Mouse (Mus musculus): ENCODE data around the gene Rora. TPM values are rescaled to one million over a fixed set of nuclear protein-coding genes. Genes with fewer than 3 reads are reported as not detected.

The Rora gene
- polyA plus RNA-seq, 1 experiment = 4.7 TPM

GRCm38 (mm10) chr9:68823292-68823691, 169.7 kb downstream of the Rora start:
- DNase-seq = no peak
- Histone ChIP-seq H3K4me1 (replicated peaks; ENCODE audit: control insufficient read depth, insufficient read depth, low read length) (no peaks in the 10 kb centered on the region), H3K36me3 (ENCODE audit: control insufficient read depth, insufficient read depth, low read length) (no peaks in the 10 kb centered on the region), H3K4me3 (ENCODE audit: control insufficient read depth, insufficient read depth, low read length) (no peak overlapping the region), H3K27me3 (ENCODE audit: control insufficient read depth, insufficient read depth, low read length) (no peaks in the 10 kb centered on the region), H3K27ac (ENCODE audit: control insufficient read depth, insufficient read depth, low read length) (no peak overlapping the region)
- WGBS = 98% methylated on average over 5 of the region's 5 CpGs
- TF ChIP-seq POLR2A (IDR thresholded peaks at IDR 0.05; ENCODE audit: control insufficient read depth, extremely low read depth, insufficient read depth, low read length, poor library complexity) (no peak), CTCF (IDR thresholded peaks at IDR 0.05; ENCODE audit: borderline replicate concordance, control insufficient read depth, extremely low read depth, insufficient read depth, low read length, poor library complexity) (no peak)

DNA sequence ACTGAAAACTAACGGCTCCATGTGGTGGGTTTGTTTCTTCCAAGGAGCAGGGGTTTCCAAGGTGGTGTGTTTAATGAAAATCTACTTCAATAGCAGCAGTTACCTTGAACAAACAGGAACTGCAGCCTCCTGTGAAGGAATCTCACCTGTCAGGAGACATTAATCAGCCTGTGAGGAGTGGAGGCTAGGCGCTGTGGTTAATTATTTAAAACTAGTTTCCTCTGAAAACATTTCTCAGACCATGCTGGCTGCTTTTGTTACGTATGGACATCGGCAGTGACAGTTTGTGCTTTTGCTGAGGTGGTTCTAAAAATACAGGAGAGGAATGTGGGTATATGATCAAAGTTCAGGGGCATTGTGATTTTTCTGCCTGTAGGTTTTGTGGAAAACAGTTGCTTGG, 171.5 kb downstream of the Rora start:
- H3K36me3 ChIP-seq (ENCODE audit: control insufficient read depth, insufficient read depth, low read length) = no peaks in the 10 kb centered on the region
- H3K27me3 ChIP-seq (ENCODE audit: control insufficient read depth, insufficient read depth, low read length) = no peaks in the 10 kb centered on the region
- 38% methylated on average over 4 of the region's 4 CpGs for WGBS
- no peaks in the 10 kb centered on the region for H3K4me1 ChIP-seq (replicated peaks; ENCODE audit: control insufficient read depth, insufficient read depth, low read length)
- H3K4me3 ChIP-seq (ENCODE audit: control insufficient read depth, insufficient read depth, low read length) = no peak overlapping the region
- H3K27ac ChIP-seq (ENCODE audit: control insufficient read depth, insufficient read depth, low read length) = no peak overlapping the region
- no peak for TF ChIP-seq POLR2A (IDR thresholded peaks at IDR 0.05; ENCODE audit: control insufficient read depth, extremely low read depth, insufficient read depth, low read length, poor library complexity)
- TF ChIP-seq CTCF (IDR thresholded peaks at IDR 0.05; ENCODE audit: borderline replicate concordance, control insufficient read depth, extremely low read depth, insufficient read depth, low read length, poor library complexity) = no peak
- no peak for DNase-seq

- H3K4me1 ChIP-seq (replicated peaks; ENCODE audit: control insufficient read depth, insufficient read depth, low read length) = no peaks in the 10 kb centered on the region
- no peaks in the 10 kb centered on the region for H3K27me3 ChIP-seq (ENCODE audit: control insufficient read depth, insufficient read depth, low read length)
- no peak for DNase-seq
- no peak overlapping the region for H3K4me3 ChIP-seq (ENCODE audit: control insufficient read depth, insufficient read depth, low read length)
- H3K27ac ChIP-seq (ENCODE audit: control insufficient read depth, insufficient read depth, low read length) = no peak overlapping the region
- 94% methylated on average over 3 of the region's 3 CpGs for WGBS
- no peak for TF ChIP-seq POLR2A (IDR thresholded peaks at IDR 0.05; ENCODE audit: control insufficient read depth, extremely low read depth, insufficient read depth, low read length, poor library complexity)
- no peak for TF ChIP-seq CTCF (IDR thresholded peaks at IDR 0.05; ENCODE audit: borderline replicate concordance, control insufficient read depth, extremely low read depth, insufficient read depth, low read length, poor library complexity)
- H3K36me3 ChIP-seq (ENCODE audit: control insufficient read depth, insufficient read depth, low read length) = no peaks in the 10 kb centered on the region
These were observed 172.3 kb downstream of the Rora start for GRCm38 (mm10) chr9:68825841-68826240.

- DNase-seq = no peak
- WGBS = 94% methylated on average over 3 of the region's 3 CpGs
- H3K4me3 ChIP-seq (ENCODE audit: control insufficient read depth, insufficient read depth, low read length) = no peak overlapping the region
- TF ChIP-seq POLR2A (IDR thresholded peaks at IDR 0.05; ENCODE audit: control insufficient read depth, extremely low read depth, insufficient read depth, low read length, poor library complexity) = no peak
- TF ChIP-seq CTCF (IDR thresholded peaks at IDR 0.05; ENCODE audit: borderline replicate concordance, control insufficient read depth, extremely low read depth, insufficient read depth, low read length, poor library complexity) = no peak
- H3K27me3 ChIP-seq (ENCODE audit: control insufficient read depth, insufficient read depth, low read length) = no peaks in the 10 kb centered on the region
- no peaks in the 10 kb centered on the region for H3K36me3 ChIP-seq (ENCODE audit: control insufficient read depth, insufficient read depth, low read length)
- H3K4me1 ChIP-seq (replicated peaks; ENCODE audit: control insufficient read depth, insufficient read depth, low read length) = no peaks in the 10 kb centered on the region
- H3K27ac ChIP-seq (ENCODE audit: control insufficient read depth, insufficient read depth, low read length) = no peak overlapping the region
These were observed 173.9 kb downstream of the Rora start for GRCm38 (mm10) chr9:68827441-68827840.

- no peak overlapping the region for H3K4me3 ChIP-seq (ENCODE audit: control insufficient read depth, insufficient read depth, low read length)
- no peak for DNase-seq
- H3K36me3 ChIP-seq (ENCODE audit: control insufficient read depth, insufficient read depth, low read length) = no peaks in the 10 kb centered on the region
- no peak overlapping the region for H3K27ac ChIP-seq (ENCODE audit: control insufficient read depth, insufficient read depth, low read length)
- H3K27me3 ChIP-seq (ENCODE audit: control insufficient read depth, insufficient read depth, low read length) = no peaks in the 10 kb centered on the region
- TF ChIP-seq POLR2A (IDR thresholded peaks at IDR 0.05; ENCODE audit: control insufficient read depth, extremely low read depth, insufficient read depth, low read length, poor library complexity) = no peak
- no peak for TF ChIP-seq CTCF (IDR thresholded peaks at IDR 0.05; ENCODE audit: borderline replicate concordance, control insufficient read depth, extremely low read depth, insufficient read depth, low read length, poor library complexity)
- WGBS = 33% methylated on average over 4 of the region's 4 CpGs
- H3K4me1 ChIP-seq (replicated peaks; ENCODE audit: control insufficient read depth, insufficient read depth, low read length) = no peaks in the 10 kb centered on the region
These were observed 176.3 kb downstream of the Rora start for GRCm38 (mm10) chr9:68829903-68830302.

GRCm38 (mm10) chr9:68833323-68833722, 179.7 kb downstream of the Rora start:
- Histone ChIP-seq H3K36me3 (ENCODE audit: control insufficient read depth, insufficient read depth, low read length) (no peaks in the 10 kb centered on the region), H3K27me3 (ENCODE audit: control insufficient read depth, insufficient read depth, low read length) (no peaks in the 10 kb centered on the region), H3K4me3 (ENCODE audit: control insufficient read depth, insufficient read depth, low read length) (no peak overlapping the region), H3K4me1 (replicated peaks; ENCODE audit: control insufficient read depth, insufficient read depth, low read length) (no peaks in the 10 kb centered on the region), H3K27ac (ENCODE audit: control insufficient read depth, insufficient read depth, low read length) (no peak overlapping the region)
- TF ChIP-seq POLR2A (IDR thresholded peaks at IDR 0.05; ENCODE audit: control insufficient read depth, extremely low read depth, insufficient read depth, low read length, poor library complexity) (no peak), CTCF (IDR thresholded peaks at IDR 0.05; ENCODE audit: borderline replicate concordance, control insufficient read depth, extremely low read depth, insufficient read depth, low read length, poor library complexity) (no peak)
- WGBS = 96% methylated on average over 6 of the region's 6 CpGs
- no peak for DNase-seq

- WGBS = 88% methylated on average over 7 of the region's 7 CpGs
- no peaks in the 10 kb centered on the region for H3K36me3 ChIP-seq (ENCODE audit: control insufficient read depth, insufficient read depth, low read length)
- no peak overlapping the region for H3K4me3 ChIP-seq (ENCODE audit: control insufficient read depth, insufficient read depth, low read length)
- no peak overlapping the region for H3K27ac ChIP-seq (ENCODE audit: control insufficient read depth, insufficient read depth, low read length)
- DNase-seq = no peak
- TF ChIP-seq POLR2A (IDR thresholded peaks at IDR 0.05; ENCODE audit: control insufficient read depth, extremely low read depth, insufficient read depth, low read length, poor library complexity) = no peak
- no peak for TF ChIP-seq CTCF (IDR thresholded peaks at IDR 0.05; ENCODE audit: borderline replicate concordance, control insufficient read depth, extremely low read depth, insufficient read depth, low read length, poor library complexity)
- H3K27me3 ChIP-seq (ENCODE audit: control insufficient read depth, insufficient read depth, low read length) = no peaks in the 10 kb centered on the region
- H3K4me1 ChIP-seq (replicated peaks; ENCODE audit: control insufficient read depth, insufficient read depth, low read length) = no peaks in the 10 kb centered on the region
These were observed 181.6 kb downstream of the Rora start for GRCm38 (mm10) chr9:68835037-68835649.

Measured in thymus, adult 2 months (tissue).